Mouse (Mus musculus): ENCODE data around the gene Pparg.
A peak's percentile ranks its signal among the peaks of the same experiment; 100 is the strongest.

Gene Pparg

DNA sequence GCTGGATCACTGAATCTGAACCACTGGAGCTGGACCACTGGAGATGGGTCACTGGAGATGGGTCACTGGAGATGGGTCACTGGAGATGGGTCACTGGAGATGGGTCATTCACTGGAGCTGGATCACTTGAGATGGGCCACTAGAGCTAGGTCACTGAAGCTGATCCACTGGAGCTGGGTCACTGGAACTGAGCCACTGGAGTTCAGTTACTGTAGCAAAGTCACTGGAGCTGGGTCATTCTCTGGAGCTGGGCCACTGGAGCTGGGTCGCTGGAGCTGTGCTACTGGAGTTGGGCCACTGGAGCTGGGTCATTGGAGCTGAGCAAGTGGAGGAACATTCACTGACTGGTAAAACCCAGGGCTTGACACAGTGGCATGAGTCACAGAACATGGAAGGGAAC is 145.7 kb downstream of the Pparg start:
- DNase-seq (ENCODE audit: low spot score in 2 of 2) = no peak

DNA sequence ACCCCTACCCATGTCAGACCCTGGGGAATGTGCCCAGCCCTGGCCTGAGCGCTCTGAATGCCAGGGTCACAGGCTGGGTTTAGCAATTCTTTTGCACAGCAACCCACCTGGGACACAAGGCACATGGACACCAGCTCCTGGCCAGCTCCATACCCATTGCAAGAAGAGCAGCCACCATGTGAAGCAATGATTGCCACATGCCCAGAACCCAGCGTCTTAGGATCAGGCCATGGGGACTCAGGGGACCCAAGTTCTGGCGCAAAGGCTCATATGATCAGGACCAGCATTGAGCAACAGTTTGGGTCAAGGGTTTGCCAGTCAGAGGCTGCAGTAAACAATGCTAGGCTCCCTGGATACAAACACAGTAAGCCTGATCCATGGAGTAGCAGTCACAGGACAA is 150.7 kb downstream of the Pparg start:
- DNase-seq (ENCODE audit: low spot score in 2 of 2) = no peak

DNA sequence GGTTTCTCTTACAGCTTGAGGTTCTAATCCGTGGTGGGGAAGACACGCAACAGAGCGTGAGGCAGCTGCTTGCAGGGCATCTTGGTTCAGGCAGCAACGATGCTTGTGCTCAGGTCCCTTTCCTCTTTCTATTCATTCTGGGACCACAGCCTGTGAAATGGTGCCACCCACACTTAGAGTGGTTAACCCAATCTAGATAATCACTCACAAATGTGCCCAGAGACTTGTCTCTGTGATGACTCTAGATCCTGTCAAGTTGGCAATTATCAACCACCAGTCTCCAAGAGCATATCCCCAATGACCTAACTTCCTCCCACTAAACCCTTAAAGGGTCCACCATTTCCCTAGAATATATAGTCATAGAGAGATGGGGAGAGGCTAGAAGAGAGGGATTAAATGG is 152.5 kb downstream of the Pparg start:
- no peak for DNase-seq (ENCODE audit: low spot score in 2 of 2)

DNA sequence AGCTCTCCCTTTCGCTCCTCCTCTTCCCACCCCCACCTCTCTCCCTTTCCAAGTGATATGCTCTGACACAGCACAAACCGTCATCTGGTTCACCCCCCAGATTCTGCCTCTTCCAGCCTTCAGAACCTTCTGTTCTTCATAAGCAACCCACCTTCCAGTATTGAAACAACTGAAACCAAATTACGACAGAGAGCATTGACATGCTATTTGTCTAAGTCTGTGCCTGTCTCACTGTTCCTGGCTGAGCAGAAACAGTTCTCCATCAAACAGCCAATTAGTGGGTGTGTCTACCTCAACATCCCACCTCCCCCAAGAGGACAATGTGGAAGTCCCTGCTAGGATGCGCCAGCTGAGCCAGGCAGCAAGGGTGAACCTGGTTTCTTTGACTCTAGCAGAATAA is 157.2 kb downstream of the Pparg start:
- DNase-seq (ENCODE audit: low spot score in 2 of 2) = no peak

DNA sequence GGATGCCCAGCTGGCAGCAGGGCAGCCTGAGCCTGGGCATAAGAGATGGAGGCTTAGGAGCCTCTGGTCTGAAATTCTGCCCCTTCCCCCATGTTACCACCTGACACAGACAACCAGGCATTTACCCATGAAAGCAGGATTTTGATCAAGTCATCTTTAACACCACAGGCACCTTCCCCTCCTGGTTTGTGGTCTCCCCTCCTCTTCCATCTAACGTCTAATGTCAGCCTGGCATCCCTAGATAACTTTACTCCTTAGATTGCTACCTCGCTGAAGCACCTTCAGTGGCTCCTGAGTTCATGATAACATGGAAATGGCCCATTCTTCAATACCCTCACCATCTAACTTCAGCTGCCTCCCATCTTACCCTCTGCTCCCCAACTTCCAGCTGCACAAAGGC is 157.6 kb downstream of the Pparg start:
- DNase-seq (ENCODE audit: low spot score in 2 of 2) = no peak

DNA sequence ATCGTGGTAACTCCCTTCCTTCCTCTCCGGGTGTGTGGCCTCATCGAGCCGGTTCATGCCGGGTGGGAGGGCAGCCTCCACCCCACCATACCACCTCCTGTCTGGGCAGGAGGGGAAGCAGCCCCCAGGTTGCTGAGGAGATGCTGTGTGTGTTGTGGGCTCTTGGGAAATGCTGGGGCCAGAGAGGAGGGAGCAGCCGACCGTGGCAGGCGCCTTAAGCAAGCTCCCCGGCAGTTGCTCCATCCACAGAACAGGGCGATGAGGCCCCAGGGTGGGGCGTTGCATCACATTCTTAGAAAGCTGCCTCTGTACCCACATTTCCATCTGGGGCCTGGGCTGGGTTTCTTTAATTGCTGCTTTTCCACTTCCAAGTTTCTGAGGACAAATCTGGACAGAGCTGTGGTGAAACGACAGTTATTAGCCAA is 158.5 kb downstream of the Pparg start:
- no peak for DNase-seq (ENCODE audit: low spot score in 2 of 2)

DNA sequence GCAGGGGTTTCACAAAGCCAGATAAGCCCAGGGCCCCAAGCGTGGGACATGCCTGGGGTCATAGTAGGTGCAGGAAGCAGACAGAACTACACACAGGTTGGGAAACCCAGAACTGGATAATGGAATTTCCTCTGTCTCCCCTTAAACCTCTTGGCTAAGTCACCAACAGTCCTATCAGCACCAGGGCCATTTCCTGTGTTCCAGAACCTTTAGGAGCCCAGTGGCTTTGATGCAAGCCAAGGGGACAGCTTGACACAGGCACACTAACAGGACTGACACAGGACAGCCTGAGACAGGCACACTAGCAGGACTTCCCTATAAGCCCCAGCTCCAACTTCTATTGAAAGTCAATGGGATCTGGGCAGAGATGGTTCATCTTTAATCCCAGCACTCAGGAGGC is 161.2 kb downstream of the Pparg start:
- DNase-seq (ENCODE audit: low spot score in 2 of 2) = no peak

DNA sequence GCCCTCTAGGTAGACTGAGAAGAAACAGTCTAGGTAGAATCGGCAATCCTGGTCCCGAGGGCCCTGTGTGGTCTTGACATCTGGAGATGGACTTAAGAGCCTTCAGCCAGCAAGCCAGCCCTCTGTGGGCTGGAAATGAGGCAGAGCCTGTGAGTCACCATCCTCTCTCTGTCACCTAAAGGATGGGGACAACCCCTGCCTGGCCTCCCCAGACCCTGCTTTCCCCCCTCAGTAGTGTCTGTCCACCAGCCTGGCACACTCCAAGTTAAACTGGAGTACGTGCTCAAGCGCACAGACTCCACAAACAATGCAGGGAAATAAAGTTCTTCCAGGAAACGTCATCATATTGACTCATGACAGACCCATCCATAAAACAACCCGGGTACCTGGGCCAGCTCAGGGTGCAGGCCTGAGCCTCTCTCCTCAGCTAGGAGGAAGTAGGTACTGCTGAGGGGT is 162.0 kb downstream of the Pparg start:
- no peak for DNase-seq (ENCODE audit: low spot score in 2 of 2)

DNA sequence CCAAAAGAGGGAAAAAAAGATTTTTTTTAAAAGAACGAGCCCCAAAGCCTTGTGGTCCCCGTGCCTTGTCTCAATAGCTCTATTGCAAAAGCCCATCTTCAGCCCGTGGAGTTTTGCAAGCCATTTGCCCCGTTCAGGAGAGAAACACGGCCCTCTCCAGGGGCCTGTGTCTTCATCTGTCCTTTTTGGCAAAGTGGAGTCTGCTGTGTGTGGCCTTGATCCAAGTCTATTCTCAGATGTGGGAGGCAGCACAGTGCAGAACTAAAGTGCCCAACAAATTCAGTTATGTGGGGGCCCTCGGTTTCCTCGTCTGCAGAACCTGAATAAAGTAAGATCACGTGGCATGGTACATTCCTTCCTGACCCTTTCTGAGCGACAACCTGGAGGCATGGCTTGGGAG is 162.4 kb downstream of the Pparg start:
- DNase-seq (ENCODE audit: low spot score in 2 of 2) = no peak

DNA sequence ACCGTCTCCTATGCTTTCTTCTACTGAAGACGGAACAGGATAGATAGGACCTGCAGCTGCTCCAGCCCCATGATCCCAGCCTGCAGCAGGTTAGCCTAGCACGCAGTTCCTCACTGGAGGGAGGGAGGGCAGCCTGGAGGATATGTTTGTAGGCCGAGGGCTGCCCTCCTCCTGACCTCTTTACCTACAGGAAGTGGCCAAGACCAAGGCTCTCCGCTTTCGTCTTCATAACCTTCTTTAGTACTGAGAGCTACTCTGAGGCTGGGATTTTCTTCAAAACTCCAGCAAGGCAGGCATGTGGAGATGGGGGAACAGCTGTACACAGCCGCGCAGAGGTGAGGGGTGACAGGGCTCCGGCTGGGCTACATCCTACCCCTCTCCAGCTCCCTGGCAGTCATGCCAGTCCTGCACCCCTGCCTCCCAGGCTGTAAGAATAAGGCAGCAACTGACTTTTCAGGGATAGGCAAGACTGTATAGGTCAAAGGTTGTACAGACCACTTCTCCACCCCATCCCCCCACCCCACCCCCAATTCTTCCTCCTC is 163.8 kb downstream of the Pparg start:
- DNase-seq (ENCODE audit: low spot score in 2 of 2) = no peak

DNA sequence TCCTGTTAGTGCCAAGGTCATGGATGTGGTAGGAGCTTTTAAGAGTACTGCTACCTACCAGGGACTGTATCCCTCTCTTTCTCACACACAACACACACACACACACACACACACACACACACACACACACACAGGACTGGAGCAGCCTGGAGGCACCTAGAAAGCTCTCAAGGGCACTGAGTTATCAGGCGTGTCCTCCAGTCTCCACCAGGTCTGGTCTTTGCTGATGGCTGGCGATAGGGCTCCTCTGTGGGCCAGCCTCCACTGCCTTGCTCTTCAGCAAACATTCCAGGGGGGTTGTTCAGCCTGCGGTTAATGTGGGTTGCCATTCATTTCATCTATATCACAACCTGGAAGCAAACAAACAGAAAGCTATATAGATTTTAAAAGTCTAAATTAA is 166.7 kb downstream of the Pparg start:
- peak in 1 of 2 experiments; percentile 42 for DNase-seq (ENCODE audit: low spot score in 2 of 2)

DNA sequence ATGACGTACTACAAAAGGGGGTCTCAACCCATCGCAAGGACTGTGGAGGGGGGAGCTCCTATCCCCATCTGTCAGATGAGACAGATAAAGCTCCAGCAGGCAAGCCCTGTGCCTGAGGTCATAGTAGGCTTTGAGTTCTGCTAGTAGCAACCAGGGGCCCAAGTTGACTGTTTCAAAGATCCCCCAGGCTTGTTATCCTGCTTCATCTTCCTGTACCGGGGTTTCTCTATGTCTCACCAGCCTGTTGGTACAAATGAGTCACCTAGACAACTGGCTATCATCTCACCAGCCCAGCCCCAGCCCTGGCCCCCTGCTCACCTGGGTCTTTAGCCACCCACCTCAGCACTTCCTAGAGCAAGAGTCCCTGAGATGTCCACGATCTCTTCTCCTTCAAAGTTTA is 167.6 kb downstream of the Pparg start:
- DNase-seq (ENCODE audit: low spot score in 2 of 2) = no peak

DNA sequence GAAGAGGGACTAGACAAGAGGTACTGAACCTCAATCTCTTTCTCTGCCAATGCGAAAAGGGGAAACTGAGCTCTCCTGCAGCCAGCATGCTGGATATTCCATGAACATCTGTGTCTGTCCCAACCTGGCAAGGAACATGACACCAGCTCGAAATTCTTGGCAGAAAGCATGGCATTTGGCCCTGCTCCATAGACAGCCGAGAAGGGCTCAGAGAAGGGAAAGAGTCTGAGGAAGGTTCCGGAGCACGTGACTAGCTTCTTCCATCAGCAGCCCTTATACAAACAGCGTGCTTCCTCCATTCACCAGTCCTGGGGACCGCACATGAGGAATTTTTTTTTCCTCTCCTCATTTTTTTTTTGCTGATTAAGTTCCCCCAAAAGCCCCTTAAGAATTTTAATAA is 173.9 kb downstream of the Pparg start:
- no peak for DNase-seq (ENCODE audit: low spot score in 2 of 2)

DNA sequence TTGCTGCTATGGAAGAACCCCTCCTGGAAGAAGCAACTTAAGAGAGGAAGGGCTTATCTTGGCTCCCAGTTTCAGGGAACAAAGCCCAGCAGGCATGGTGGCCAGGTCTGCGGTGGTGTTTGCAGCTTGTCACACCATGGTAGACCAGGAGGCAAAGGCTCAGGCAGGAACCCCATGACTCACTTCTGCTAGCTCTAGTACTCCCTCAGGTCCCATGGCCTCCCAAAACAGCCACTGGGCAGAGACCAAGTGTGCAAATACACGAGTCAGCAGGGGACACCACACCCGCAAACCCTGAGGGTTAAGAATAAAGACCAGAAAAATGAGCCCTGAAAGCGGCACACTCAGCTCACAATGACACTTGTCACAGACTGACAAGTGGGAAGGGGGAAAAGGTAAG is 175.4 kb downstream of the Pparg start:
- no peak for DNase-seq (ENCODE audit: low spot score in 2 of 2)

DNA sequence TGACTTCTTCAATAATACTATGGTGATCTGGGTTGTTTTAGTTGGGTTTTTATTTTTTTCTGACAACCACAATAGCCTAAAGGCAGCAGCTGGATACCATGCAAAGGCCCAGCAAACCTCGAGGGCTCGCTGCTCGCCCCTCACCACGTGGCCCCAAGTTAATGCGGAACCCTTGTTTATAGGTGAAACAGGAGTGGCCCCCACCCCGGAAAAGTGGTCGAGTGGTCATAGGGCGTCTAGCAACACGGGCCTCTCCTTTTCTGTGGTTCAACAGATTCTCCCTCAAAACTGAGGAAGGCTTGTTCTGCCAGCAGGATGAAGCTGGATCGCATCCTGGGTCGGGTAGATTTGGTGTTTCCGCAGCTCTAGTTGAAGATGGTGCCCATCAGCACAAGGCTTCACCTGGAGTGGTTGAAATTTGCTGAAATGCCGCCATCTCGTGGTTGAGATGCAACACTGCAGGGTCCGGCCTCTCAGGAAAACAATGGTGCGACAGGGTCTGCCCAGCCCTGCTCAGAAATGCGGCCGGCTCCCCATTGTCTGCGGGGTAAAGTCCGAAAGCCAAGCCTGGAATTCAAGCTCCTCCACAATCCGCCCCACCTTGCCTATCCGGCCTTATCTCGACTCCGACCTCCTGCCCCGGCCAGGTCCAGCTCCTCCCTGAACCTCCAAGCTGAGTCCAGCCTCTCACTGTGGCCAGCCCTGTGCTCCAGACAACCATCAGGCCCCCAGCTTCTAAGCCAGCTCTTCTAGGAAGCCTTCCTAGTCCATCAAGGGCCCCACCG is 178.1 kb downstream of the Pparg start:
- peak; percentile 78 to 84 for DNase-seq (ENCODE audit: low spot score in 2 of 2)
